Mouse (Mus musculus) MEL (cell line): Measurements from ENCODE around the gene Ptcra. TPM values are rescaled to one million over a fixed set of nuclear protein-coding genes. Genes with fewer than 3 reads are reported as not detected.

Experiments
- DNase-seq: peaks from one replicate; pipeline ENCODE4 v3.0.0; 2011; ENCODE audit warnings: low read depth, low spot score
- H3K27ac ChIP-seq: 2 replicates; pipeline ENCODE4 v1.5.1; 2012; ENCODE audit warnings: low read depth, mild to moderate bottlenecking, control low read depth, low read length, moderate library complexity; ENCODE audit not compliant: control insufficient read depth
- H3K27me3 ChIP-seq, 2 experiments: fragments of 150-350 bp in 1 of 2; sonication (generic) in 1 of 2; 2 replicates each; pipeline ENCODE4 v1.6.1; 2012; ENCODE audit warnings: low read length in 2 of 2, mild to moderate bottlenecking in 2 of 2, improper control_type of control experiment in 1 of 2, moderate library complexity in 1 of 2; ENCODE audit not compliant: insufficient read depth in 2 of 2, control insufficient read depth in 1 of 2
- H3K36me3 ChIP-seq, 2 experiments: 2 replicates each; pipeline ENCODE4 v1.6.1; 2012 to 2014; ENCODE audit warnings: low read length in 2 of 2, improper control_type of control experiment in 1 of 2, inconsistent platforms in 1 of 2, mild to moderate bottlenecking in 1 of 2; ENCODE audit not compliant: insufficient read depth in 2 of 2, control insufficient read depth in 1 of 2
- H3K4me1 ChIP-seq, 2 experiments: fragments of 150-350 bp in 1 of 2; sonication (generic) in 1 of 2; 2 replicates each; pipeline ENCODE4 v1.6.1; 2012; ENCODE audit warnings: low read length in 2 of 2, improper control_type of control experiment in 1 of 2, mild to moderate bottlenecking in 1 of 2; ENCODE audit not compliant: insufficient read depth in 2 of 2, control insufficient read depth in 1 of 2
- H3K4me3 ChIP-seq, 2 experiments: fragments of 150-350 bp in 1 of 2; sonication (generic) in 1 of 2; 2 replicates each; pipeline ENCODE4 v1.5.1; 2012; ENCODE audit warnings: low read depth in 2 of 2, low read length in 2 of 2, mild to moderate bottlenecking in 2 of 2, moderate library complexity in 2 of 2, control low read depth in 1 of 2, improper control_type of control experiment in 1 of 2; ENCODE audit not compliant: control insufficient read depth in 1 of 2, insufficient read depth in 1 of 2
- H3K79me2 ChIP-seq: 2 replicates; pipeline ENCODE4 v1.6.1; 2012; ENCODE audit warnings: mild to moderate bottlenecking, low read length, moderate library complexity; ENCODE audit not compliant: control insufficient read depth, poor library complexity, insufficient read depth
- H3K9ac ChIP-seq: 2 replicates; pipeline ENCODE4 v1.6.1; 2012; ENCODE audit warnings: low read depth, mild to moderate bottlenecking, control low read depth, low read length, moderate library complexity; ENCODE audit not compliant: control insufficient read depth, poor library complexity, severe bottlenecking
- H3K9me3 ChIP-seq: fragments of 150-350 bp; sonication (generic); replicated peaks from 2 replicates; pipeline ENCODE4 v1.6.1; 2012; ENCODE audit warnings: mild to moderate bottlenecking, low read length, improper control_type of control experiment, moderate library complexity; ENCODE audit not compliant: insufficient read depth
- CTCF ChIP-seq, 3 experiments: IDR thresholded peaks in 2 of 3; conservative IDR thresholded peaks in 1 of 3; 2 replicates each; pipeline ENCODE4 v1.5.1; 2011 to 2012; ENCODE audit warnings: low read length in 3 of 3, low read depth in 2 of 3, mild to moderate bottlenecking in 2 of 3, improper control_type of control experiment in 1 of 3, inconsistent platforms in 1 of 3, mixed read lengths in 1 of 3, moderate library complexity in 1 of 3; ENCODE audit not compliant: control insufficient read depth in 1 of 3, insufficient read depth in 1 of 3, poor library complexity in 1 of 3, severe bottlenecking in 1 of 3
- ETS1 ChIP-seq: IDR thresholded peaks from 2 replicates; pipeline ENCODE4 v1.6.1; 2012; ENCODE audit warnings: low read depth, mild to moderate bottlenecking, inconsistent platforms, low read length, improper control_type of control experiment, moderate library complexity
- GABPA ChIP-seq: IDR thresholded peaks from 2 replicates; pipeline ENCODE4 v1.6.1; 2012; ENCODE audit warnings: low read depth, mild to moderate bottlenecking, inconsistent platforms, low read length, improper control_type of control experiment, moderate library complexity
- HCFC1 ChIP-seq: IDR thresholded peaks from 2 replicates; pipeline ENCODE4 v1.6.1; 2012; ENCODE audit warnings: low read depth, mild to moderate bottlenecking, inconsistent platforms, low read length, improper control_type of control experiment, moderate library complexity
- JUND ChIP-seq: IDR thresholded peaks from 2 replicates; pipeline ENCODE4 v1.6.1; 2011; ENCODE audit warnings: low read depth, mild to moderate bottlenecking, improper control_type of control experiment, low read length
- KAT2A ChIP-seq: conservative IDR thresholded peaks from 2 replicates; pipeline ENCODE4 v1.6.1; 2012; ENCODE audit warnings: low read depth, low read length, improper control_type of control experiment, inconsistent platforms
- MAZ ChIP-seq: IDR thresholded peaks from 2 replicates; pipeline ENCODE4 v1.6.1; 2012; ENCODE audit warnings: low read depth, mild to moderate bottlenecking, inconsistent platforms, low read length, improper control_type of control experiment
- MEF2A ChIP-seq: IDR thresholded peaks from 2 replicates; pipeline ENCODE4 v1.6.1; 2014; ENCODE audit warnings: low read depth, mild to moderate bottlenecking, inconsistent platforms, low read length, improper control_type of control experiment; ENCODE audit not compliant: poor library complexity, insufficient replicate concordance, severe bottlenecking; ENCODE audit errors: extremely low read depth
- MYB ChIP-seq: IDR thresholded peaks from 2 replicates; pipeline ENCODE4 v1.6.1; 2011; ENCODE audit warnings: mild to moderate bottlenecking, low read depth, low read length, improper control_type of control experiment
- POLR2A ChIP-seq, 2 experiments: IDR thresholded peaks; 2 replicates each; pipeline ENCODE4 v1.6.1; 2011 to 2012; ENCODE audit warnings: low read length in 2 of 2, mild to moderate bottlenecking in 2 of 2, control low read depth in 1 of 2, improper control_type of control experiment in 1 of 2, low read depth in 1 of 2, moderate library complexity in 1 of 2; ENCODE audit not compliant: control insufficient read depth in 1 of 2, insufficient read depth in 1 of 2, poor library complexity in 1 of 2
- POLR2AphosphoS2 ChIP-seq: IDR thresholded peaks from 2 replicates; pipeline ENCODE4 v1.6.1; 2011; ENCODE audit warnings: low read length, improper control_type of control experiment
- RCOR1 ChIP-seq: IDR thresholded peaks from 2 replicates; pipeline ENCODE4 v1.6.1; 2012; ENCODE audit warnings: low read depth, mild to moderate bottlenecking, inconsistent platforms, low read length, improper control_type of control experiment
- SIN3A ChIP-seq: IDR thresholded peaks from 2 replicates; pipeline ENCODE4 v1.6.1; 2012; ENCODE audit warnings: low read length, improper control_type of control experiment, inconsistent platforms
- SMC3 ChIP-seq: IDR thresholded peaks from 2 replicates; pipeline ENCODE4 v1.6.1; 2011; ENCODE audit warnings: low read depth, low read length, improper control_type of control experiment
- UBTF ChIP-seq: IDR thresholded peaks from 2 replicates; pipeline ENCODE4 v1.6.1; 2012; ENCODE audit warnings: low read depth, mild to moderate bottlenecking, inconsistent platforms, low read length, improper control_type of control experiment, moderate library complexity, borderline replicate concordance; ENCODE audit not compliant: insufficient read depth
- USF2 ChIP-seq, 2 experiments: IDR thresholded peaks; 2 replicates each; pipeline ENCODE4 v1.6.1; 2011 to 2012; ENCODE audit warnings: improper control_type of control experiment in 2 of 2, low read length in 2 of 2, borderline replicate concordance in 1 of 2, inconsistent platforms in 1 of 2, low read depth in 1 of 2, mild to moderate bottlenecking in 1 of 2; ENCODE audit not compliant: insufficient read depth in 1 of 2
- polyA plus RNA-seq, 2 experiments: library from polyadenylated mRNA; stranded (reverse) in 1 of 2; unstranded in 1 of 2; fragments of >175 nt in 1 of 2; fragments of >200 nt in 1 of 2; gene quantifications; 2 replicates each; pipeline versions ENCODE4 v1.2.1 to v1.2.4; 2012; ENCODE audit warnings: low replicate concordance in 2 of 2, low read depth in 1 of 2; ENCODE audit not compliant: insufficient read length in 2 of 2, insufficient read depth in 1 of 2, missing spikeins in 1 of 2
- total RNA-seq: library from RNA; depleted of rRNA; stranded (reverse); fragments of 300-350 nt; gene quantifications from 2 replicates; pipeline ENCODE4 v1.2.3, GENCODE M21; 2012

The Ptcra gene
- total and polyA plus RNA-seq, 3 experiments, result 1.7 to 1.8 TPM; not detected in 1

DNA sequence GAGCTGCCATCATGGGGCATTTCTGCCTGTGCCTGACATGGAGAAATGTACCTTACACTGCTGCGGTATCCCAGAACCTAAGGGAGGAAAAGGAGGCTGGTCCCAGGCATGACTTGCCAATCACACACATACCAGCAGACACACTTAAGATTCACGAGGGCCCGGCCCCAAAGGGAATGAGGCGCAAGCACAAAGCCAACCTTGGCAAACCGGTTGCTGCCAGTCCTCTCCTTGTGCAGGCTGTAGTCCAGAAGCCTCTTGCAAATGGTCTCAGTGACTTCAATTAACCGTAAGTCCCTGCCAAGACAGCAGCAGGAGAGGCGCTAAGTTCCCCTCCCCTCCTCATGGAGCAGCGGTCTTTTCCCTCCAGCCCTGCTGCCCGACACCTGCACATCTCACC is 20.5 kb downstream of the Ptcra start:
- H3K27ac ChIP-seq, result no peak overlapping the region
- H3K4me3 ChIP-seq, result no peak overlapping the region
- no peak for DNase-seq
- H3K79me2 ChIP-seq, result peaks cover 4% of the 10 kb centered on the region; the same call in 1 of the 2 replicates
- H3K27me3 ChIP-seq, result no peaks in the 10 kb centered on the region
- TF ChIP-seq SIN3A, result no peak
- no peak for TF ChIP-seq USF2 (IDR thresholded peaks at IDR 0.05; ENCODE audit: borderline replicate concordance in 1 of 2, insufficient read depth in 1 of 2, low read depth in 1 of 2, low read length in 2 of 2)
- no peak for TF ChIP-seq UBTF
- TF ChIP-seq HCFC1, result no peak
- no peak for TF ChIP-seq RCOR1
- no peak for TF ChIP-seq MAZ
- TF ChIP-seq JUND, result no peak
- no peak for TF ChIP-seq GABPA
- no peak for TF ChIP-seq POLR2A (IDR thresholded peaks at IDR 0.05; ENCODE audit: control insufficient read depth in 1 of 2, insufficient read depth in 1 of 2, low read depth in 1 of 2, low read length in 2 of 2, poor library complexity in 1 of 2)
- TF ChIP-seq POLR2AphosphoS2, result no peak
- no peak for TF ChIP-seq KAT2A
- no peak for TF ChIP-seq CTCF (IDR thresholded peaks at IDR 0.05 in 2 of 3, conservative IDR thresholded peaks at IDR 0.05 in 1 of 3; ENCODE audit: control insufficient read depth in 1 of 3, insufficient read depth in 1 of 3, low read depth in 2 of 3, low read length in 3 of 3, poor library complexity in 1 of 3, severe bottlenecking in 1 of 3)
- TF ChIP-seq ETS1, result no peak
- no peak for TF ChIP-seq SMC3
- H3K9me3 ChIP-seq, result no peaks in the 10 kb centered on the region
- H3K36me3 ChIP-seq, result peaks cover 0 to 10% of the 10 kb centered on the region in 2 experiments; a peak in 2 of 4 replicates
- H3K9ac ChIP-seq, result no peak overlapping the region
- no peaks in the 10 kb centered on the region for H3K4me1 ChIP-seq

GRCm38 (mm10) chr17:46741305-46741704 is 22.2 kb downstream of the Ptcra start:
- H3K27ac ChIP-seq, result no peak overlapping the region
- H3K36me3 ChIP-seq, result peaks cover 0 to 6% of the 10 kb centered on the region in 2 experiments; a peak in 2 of 4 replicates
- peaks cover 1% of the 10 kb centered on the region; the same call in 1 of the 2 replicates for H3K79me2 ChIP-seq
- H3K9ac ChIP-seq, result no peak overlapping the region
- TF ChIP-seq SIN3A, result no peak
- TF ChIP-seq ETS1, result no peak
- TF ChIP-seq MEF2A, result no peak
- no peak for TF ChIP-seq GABPA
- no peak for TF ChIP-seq HCFC1
- TF ChIP-seq MYB, result no peak
- no peak overlapping the region for H3K4me3 ChIP-seq
- no peak for DNase-seq
- H3K4me1 ChIP-seq, result no peaks in the 10 kb centered on the region
- no peaks in the 10 kb centered on the region for H3K27me3 ChIP-seq
- H3K9me3 ChIP-seq, result no peaks in the 10 kb centered on the region
